Mouse (Mus musculus): ENCODE results near the gene Bak1. TPM values are rescaled to one million over a fixed set of nuclear protein-coding genes. Genes with fewer than 3 reads are reported as not detected.
A peak's percentile ranks its signal among the peaks of the same experiment; 100 is the strongest.

The Bak1 gene
- total RNA-seq (2021) (10 to 100 TPM; 35.0 to 41.6 TPM), polyA plus RNA-seq (2012; rRNA removed) (45.3 and 57.4 TPM in 2 replicates)
- long read RNA-seq, partial matches to known transcripts: 0 of 8 reads
- long read RNA-seq, other reads (novel, unspliced or antisense): 5 of 8 reads

DNA sequence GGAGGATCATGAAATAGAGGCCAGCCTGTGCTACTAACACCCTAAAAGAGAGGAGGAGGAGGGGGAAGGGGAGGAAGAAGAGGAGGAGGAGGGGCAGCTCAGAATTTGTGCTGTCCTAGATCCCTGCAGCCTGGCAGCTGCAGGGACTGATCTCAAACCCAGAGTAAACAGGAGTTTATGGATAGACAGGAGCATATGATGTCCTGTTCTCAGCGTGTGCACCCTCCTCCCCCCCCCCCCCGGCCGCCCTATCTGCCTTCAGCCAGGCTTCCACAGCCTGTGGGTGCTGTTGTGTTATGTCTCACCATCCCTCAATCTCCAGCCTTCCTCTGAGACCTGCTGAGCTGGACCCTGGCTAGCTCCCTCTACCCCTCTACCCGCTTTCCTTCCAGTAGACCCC is at the start of gene Bak1:
Bak1 (minus strand) TSS at position 101 of the 400 bp plus-strand sequence.
- DNase-seq: no peak

DNA sequence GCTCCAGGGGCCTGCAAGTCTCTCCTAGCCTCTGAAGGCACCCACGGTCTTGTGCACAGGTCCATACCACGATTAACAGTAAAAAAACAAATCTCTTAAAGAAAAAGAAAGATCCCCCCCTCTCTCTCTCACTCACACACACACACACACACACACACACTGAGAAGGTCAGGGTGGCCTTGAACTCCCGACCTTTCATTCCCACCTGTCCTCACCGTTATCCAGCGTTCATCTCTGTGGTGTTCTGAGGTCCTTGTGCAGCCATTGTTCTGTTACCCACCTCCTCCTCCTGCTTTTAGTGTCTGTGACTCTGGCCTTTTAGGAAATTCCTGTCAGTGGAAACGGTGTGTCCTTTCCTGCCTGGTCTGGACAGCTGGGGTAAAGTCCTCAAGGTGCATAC is 49.7 kb upstream of the Bak1 start:
- no peak for DNase-seq

DNA sequence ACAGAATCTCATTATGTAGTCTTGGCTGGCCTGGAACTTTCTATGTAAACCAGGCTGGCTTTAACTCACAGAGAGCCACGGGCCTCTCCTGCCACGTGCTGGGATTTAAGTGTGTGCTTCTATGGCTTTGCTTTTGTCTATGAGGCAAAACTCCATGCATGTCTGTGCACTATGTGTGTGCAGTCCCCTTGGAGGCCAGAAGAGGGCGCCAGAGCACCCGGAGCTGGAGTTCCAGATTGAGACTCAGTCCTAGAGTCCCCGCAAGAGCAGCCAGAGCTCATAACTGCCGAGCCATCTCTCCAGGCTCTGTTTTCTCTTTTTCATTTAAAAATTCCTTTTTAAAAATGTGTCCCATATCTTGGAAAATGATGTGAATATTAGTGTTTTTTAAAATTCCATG is 49.1 kb upstream of the Bak1 start:
- DNase-seq: no peak

DNA sequence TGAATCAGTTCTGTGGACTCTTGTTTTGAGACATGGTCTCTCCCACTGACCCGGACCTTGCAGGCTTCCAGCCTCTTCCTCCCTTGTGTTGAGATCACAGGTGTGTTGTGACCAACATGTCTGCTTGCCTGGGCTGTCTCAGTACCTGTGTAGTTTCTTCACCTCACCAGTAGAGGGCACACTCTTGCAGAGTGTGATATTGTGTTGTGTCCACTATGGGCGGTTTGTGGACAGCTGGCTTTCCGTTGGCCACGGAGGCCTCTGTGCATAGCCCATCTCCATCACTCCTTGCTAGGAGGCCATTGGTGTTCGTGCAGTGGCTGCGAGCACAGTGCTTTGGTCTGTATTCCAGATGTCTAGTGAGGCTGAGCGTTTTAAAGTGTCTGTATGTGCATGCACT is 48.3 kb upstream of the Bak1 start:
- no peak for DNase-seq

DNA sequence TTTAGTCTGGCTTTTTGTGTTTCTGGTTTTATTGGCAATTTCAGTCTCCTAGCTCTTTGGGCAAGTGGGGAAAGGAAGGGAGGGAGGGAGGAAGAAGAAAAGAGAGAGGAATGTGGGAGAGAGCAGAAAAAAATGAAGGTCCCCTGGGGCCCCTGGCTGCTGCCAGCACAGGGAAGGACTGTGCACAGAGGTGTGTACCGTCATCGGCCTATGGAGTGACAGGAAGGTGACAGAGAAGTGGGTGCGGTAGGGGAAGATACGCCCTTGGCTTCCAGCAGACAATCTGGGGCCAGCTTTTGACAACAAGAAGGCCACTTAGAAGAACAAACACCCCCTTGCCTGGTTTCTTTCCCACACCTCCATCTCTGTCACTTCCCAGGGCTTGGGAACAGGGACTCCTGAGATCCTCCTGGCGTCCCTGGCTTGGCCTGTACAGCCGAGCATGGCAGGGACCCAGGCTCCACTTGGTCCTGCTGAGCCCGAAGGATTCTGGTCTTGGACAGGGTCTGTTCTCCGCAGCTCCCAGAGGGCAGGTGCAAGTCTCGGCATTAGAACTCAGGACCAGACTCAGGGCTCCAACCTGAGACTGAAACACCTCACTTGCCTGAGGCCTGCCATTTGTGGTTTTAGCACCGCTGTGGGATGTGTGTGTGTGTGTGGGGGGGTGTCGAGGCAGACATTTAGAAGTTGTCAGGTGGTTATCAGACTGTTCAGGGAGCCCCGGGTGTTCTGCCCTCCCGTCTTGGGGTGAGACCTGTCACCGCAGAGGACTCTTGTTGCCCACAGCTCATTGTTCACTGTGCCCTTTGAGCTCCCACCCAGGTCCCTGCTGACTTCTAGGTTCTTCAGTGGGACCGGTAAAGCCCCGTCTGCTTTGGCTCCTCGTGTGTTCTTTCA is 46.3 kb upstream of the Bak1 start:
- DNase-seq: no peak

DNA sequence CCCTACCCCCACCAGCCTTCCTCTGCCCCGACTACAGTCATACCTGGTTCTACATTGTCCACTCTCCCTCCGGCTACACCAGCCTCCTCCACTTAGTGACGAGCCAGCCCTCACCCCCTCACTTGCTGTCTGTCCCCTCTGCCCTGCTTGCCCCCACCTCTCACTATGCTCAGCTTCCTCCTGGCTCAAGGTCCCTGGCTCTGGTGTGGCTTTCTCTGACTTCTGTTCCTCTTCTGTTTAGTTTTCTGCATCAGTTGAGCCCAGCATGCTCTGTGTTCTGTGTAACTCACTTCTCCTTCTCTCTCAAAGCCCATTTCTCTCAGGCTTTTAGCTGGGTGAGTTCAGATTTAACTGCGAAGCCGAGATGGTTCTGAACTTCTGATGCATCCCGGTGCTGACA is 45.4 kb upstream of the Bak1 start:
- no peak for DNase-seq

DNA sequence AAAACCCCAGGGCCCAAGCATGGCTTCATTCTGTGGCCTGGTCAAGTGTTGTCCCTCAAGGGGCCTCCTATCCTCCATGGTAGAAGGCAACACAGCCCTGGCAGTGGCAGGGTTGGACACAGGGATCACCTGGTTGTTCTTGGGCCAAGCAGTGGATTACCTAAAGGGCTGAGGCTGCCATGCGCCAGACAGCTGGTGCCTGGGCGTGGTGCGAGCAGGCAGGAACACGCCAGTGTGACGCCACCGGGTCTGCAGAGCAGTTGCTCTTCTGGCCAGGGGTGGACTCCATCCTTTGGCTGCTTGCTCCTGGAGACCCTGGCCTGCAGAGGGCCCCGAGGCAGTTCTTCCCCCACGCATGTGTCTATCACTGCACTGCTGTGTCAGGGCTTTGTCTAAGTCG is 45.0 kb upstream of the Bak1 start:
- no peak for DNase-seq

DNA sequence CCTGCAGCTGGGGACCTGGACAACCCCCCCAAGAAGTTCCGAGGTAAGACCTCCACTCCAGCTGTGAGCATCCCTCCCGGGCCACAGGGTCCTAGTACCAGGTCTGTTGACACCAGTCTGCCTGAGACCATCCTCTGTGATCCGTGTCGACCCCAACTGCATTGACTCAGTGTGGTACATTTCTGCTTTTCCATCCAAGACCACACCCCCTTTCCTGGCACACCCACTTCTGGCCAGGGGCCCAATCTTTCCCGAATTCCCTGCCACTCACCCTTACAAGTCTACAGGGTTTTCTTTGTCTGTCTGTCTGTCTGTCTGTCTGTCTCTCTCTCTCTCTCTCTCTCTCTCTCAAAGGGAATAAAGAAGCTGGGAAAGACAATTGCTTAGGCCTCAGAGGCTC is 44.3 kb upstream of the Bak1 start:
- no peak for DNase-seq

DNA sequence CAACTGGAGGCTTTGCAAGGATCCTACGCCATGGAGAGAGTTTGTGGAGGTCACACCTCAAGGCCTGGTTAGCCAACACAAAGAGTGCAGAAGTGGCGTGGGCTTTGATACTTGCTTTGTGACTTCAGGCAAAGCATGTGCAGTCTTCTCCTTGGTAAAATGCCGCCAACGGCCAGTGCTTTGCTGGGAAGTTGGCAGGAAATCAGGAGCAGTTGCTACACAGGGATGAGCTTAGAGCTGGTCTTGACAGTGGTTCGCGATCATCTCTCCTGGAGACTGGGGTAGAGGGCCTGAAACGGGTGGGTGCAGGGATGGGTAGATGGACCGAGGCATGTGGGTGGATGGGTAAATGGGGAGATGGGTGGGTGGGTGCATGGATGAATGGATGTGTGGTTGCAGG is 43.6 kb upstream of the Bak1 start:
- no peak for DNase-seq

DNA sequence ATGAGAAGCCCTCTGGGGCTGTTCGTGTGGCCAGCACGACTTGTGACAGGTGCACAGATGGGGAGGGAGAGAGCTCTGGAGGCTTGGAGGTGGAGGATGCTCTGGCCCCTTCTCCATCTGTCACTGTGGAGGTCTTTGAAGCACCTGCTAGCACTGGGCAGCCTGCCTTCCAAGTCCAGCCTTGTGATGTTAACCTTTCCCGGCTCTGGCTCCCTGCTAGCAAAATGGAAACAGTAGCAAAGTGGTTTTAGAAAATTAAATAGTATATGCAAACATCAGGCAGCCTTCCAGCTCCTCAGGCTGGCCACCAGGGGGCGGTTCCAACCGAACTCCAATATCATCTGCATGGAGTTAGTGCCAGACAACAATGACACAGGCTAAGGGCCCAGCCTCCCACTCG is 42.8 kb upstream of the Bak1 start:
- DNase-seq: peak; percentile 58

DNA sequence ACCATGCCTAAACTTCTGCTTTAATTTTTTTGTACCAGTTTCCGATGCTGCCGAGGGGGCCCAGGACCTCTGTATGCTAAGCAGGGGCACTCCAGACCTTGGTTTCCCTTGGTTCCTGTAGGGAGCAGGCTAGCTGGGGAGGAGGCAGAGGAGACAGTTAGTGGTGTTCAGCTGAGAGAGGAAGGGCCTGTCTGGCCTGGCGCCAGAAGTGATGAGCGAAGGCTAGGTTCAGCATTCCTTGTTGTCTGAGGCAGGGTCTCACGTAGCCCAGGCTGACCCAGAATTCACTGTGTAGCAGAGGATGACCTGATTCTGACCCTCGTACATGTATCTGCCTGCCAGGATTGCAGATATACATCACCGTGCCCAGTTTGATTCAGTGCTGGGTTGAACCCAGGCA is 42.1 kb upstream of the Bak1 start:
- DNase-seq: no peak

DNA sequence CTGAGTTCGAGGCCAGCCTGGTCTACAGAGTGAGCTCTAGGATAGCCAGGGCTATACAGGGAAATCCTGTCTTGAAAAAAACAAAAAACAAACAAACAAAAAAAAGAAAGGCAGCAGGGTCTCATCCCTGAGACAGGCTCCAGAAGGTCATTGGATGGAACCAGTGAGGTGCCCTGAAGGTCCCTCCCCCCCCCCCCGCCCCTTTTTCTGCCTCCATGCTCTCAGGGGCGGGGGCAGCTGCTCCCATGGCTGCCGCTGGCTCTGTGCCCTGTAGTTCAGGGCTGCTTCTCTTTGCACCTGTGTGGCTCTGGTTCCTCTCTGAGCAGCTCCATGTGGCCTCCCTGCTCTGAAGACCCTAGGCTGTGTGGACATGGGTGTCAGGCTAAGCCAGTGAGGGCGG is 40.3 kb upstream of the Bak1 start:
- DNase-seq: no peak

DNA sequence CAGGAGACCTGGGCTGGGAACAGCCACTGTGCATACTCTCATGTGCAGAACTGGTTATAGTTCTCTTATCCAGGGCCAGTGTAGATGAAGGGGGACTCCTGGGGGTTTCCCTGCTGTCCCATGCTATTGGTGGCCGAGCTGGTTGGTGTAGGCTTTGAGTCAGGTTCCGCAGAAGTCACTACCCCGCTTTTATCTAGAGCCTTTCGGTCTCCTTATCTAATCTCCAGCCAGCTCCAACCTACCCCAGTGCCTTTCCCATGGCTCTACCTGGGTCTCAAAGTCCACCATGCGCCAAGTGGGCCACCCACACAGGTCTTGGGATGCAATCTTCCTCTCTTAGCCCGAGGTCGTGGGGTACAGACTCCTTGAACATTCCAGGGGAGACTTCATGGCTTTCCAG is 37.3 kb upstream of the Bak1 start:
- no peak for DNase-seq

DNA sequence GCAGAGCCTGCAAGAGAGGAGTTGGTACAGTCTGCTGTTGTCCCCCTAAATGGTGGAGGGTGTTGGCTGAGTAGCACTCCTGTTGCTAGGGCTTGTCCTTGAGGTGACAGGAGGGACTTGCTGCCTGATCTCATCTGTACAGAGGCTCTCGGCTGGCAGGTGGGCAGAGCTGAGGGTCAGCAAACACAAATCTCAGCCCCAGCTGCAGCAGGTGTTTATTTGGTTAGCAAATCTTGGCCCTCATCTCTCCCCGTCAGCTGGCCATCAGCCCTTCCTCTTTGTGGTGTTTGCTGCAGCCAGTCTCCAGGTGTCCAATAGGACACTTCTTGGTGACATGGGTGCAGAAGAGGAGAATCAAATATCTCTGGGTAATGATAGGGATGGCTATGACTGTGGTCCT is 35.4 kb upstream of the Bak1 start:
- no peak for DNase-seq

DNA sequence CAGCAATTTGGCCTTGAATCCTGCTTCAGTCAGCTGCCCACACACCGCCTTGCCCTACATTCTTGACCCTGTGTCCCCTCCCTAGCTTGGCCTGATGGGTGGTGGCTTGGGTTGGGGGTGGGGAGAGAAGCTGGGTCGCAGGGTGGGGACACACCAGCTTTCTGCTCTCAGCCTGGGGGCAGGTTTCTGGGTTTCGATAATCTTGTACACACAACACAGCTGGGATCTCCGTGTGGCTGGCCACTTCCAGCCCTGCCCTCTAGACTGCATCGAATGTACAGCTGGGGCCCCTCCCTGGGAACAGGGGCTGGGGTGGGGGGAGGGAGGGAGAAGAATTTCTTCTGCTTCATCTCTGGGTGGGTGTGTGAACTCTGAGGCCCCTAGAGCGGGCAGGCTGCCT is 34.9 kb upstream of the Bak1 start:
- DNase-seq: no peak

DNA sequence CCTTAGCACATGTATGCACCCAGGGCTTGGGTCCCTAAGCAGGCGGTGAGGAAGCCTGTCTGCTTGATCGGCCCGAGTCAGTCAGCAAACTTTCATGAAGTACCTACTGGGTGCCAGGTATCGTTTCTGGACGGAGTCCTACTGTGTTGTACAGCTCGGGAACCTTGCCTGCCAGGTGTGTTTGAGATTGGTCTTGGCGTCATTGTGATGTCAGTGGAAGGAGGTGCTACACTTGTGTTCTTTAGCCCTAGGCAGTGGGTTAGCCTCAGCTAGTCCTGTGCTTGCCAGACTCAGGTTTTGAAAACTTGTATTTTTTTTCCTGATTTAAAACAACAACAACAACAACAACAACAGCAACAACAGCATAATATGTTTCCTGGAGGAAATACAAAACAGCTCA is 33.9 kb upstream of the Bak1 start:
- no peak for DNase-seq

DNA sequence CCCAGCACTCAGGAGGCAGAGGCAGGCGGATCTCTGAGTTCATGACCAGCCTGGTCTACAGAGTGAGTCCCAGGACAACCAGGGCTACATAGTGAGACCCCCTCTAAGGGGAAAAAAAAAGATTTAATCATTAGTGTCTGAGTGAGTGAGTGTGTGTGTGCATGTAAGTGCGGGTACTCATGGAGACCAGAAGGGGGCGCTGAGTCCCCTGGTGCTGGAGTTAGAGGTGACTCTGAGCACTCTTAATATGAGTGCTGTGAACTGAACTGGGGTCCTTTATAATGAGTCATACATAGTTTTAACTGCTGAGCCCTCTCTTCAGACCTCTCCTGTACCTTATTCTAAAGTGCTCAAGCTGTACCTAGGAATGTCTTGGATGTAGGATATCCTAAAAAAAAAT is 32.9 kb upstream of the Bak1 start:
- no peak for DNase-seq

DNA sequence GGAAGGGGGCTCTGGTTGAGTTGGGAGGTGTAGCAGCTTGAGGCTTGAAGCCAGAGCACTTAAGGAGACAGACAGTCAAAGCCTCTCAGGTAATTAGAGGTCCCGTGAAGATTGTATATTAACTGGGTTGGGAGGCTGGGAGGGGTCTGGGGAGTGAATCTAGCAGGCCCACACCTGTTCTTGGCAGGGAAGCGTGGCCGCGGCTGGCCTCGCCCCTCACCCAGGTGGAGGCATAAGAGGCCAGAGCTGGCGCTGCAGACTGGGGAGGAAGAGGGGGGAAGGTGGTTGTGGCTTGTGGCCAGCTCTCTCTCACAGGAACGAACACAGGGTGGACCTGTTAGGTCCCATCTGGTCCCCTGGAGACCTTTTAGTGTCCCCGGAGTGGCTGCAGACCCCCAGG is 31.9 kb upstream of the Bak1 start:
- DNase-seq: no peak

DNA sequence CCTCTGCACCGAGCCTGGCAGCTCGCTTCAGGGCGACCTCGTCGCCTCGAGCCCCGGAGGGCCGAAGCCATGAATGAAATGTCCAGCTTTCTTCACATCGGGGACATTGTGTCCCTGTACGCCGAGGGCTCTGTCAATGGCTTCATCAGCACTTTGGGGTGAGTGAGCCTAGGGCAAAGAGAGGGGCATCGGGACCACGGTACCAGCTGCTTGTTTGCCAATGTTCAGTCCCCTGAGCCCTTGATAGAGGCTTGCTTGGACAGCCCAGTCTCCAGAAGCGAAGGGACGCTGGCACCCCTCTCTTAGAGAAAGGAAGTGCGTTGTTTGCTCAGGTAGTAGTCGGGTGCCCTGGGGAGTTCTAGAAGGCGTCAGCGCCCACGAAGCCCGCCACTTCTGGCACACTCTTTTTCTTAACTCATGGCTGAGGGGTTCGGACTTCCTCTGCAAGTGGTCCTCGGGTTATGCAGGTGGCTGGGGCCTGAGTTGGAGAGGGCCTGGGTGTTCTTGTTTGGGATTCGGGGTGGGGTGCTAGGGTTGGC is 28.8 kb upstream of the Bak1 start:
- DNase-seq: no peak

DNA sequence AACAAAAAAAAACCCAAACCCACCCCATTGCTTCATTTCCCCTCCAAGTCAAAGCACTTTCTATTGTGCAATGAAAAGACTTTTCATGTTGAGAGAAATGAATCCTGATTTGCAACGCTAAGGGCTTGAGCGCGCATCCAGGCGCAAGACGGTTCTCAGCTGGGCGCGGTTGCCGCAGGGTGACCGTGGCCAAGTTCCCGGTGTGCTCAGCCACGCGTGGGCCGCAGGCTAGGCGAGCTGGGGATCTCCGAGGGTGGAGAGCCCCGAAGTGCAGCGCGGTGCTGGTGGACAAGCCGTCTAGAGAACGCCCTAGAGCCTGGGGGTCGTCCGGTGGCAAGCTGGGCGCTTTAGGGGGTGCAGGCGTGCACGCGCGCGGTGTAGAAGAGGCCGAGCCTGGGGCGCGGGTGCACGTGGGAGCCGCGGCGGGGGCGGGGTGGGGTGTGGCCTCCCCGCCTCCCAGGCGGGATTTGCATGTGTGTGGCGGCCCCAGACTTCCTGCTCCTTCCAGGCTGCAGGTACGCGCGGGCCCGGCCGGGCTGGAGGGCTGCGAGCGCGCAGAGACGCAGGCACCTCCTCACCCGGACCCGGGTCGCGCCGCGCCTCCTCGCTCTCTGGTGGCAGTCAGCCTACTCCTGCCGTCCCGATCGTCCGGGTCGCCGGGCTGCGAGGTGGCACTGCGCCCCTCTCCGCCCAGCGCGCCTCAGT is 28.2 kb upstream of the Bak1 start, which contains the start of gene Itpr3:
Itpr3 (plus strand) TSS at position 493 of the 705 bp plus-strand sequence.
- peak; percentile 91 for DNase-seq

DNA sequence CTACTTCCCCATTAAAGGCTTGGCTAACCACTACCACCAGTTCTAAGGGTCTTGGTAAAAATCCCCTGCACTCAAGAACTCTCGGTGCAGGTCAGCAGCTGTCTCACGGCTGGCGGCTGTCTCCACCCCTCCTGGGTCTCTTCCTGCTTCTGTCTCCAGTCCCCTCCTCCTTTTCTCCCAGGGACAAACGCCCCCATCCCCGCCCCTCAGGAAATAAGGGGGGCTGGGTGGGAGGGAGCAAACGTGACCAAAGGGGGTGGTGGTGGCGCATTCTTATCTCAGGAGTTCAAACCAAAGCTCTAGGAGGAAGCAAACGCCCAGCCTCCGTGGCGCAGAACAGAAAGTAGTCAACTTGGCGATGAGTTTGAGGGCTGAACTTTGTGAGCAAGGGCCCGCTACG is 27.4 kb upstream of the Bak1 start:
- peak; percentile 83 for DNase-seq

DNA sequence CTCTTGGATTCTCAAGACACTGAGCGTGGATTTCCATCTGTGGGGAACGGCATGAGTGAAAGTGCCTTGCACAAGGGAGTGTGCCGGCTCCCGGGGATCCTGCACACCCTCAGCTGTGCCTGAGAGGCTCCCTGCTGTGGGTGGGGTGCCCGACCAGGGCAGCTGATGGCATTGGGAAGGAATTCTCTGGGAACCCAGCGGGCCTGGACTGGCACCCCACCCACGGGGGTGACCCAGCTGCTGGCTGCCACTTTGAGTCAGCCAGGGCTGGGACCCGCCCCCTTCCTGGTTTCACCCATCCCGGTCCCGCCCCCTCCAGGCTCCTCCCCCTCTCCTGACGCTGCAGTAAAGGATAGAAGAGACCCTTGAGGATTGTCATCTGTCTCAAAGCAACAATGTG is 22.7 kb upstream of the Bak1 start:
- DNase-seq: peak; percentile 63

DNA sequence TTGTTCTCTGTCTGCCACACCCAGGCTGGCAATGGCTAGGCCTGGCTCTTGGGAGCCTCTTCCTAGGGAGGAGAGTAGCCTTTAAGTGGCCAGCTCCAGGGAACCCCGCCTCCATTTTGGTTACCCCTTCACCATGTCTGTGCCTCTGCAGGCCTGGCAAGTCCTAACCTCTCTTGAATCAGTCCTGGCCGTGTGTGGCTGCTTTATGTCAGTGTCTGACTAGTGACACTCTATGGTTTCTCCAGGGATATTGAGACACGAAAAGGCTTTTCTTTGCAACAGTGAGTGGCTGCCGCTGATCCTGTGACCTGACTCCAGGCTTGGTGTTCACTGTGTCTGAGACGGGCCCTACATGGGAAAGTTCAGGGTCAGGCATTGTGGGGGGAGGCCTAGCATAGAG is 22.0 kb upstream of the Bak1 start:
- DNase-seq: no peak

Data from adrenal gland, adult 2 months (tissue).